Mouse (Mus musculus) megakaryocyte-erythroid progenitor cell, adult 5-6 weeks (primary cell): ENCODE measurements around the gene Heyl. TPM values are rescaled to one million over a fixed set of nuclear protein-coding genes. Genes with fewer than 3 reads are reported as not detected.

Experiments
- total RNA-seq, 2 experiments: library from RNA; stranded (forward) in 1 of 2; stranded (reverse) in 1 of 2; fragments of 200-1000, 215-1000 nt in 1 of 2; fragments of >200 nt in 1 of 2; fragmentation: Nextera tagmentation in 1 of 2; gene quantifications; 2 replicates each; pipeline ENCODE4 v1.2.3; 2014 to 2017

Heyl gene
- total RNA-seq, 2 experiments from 2014 or later, result 1.3 TPM; not detected in 1

Other genes with a start within 250 kb of the Heyl start
- gene Mycl, start 237.9 kb upstream of the Heyl start, total RNA-seq (2014; fragmentation: Nextera tagmentation), result not detected in 2 replicates
- 0.50 and 5.4 TPM in 2 replicates for gene Mycl, start 237.9 kb upstream of the Heyl start, total RNA-seq (2017)
- gene Trit1, start 217.0 kb upstream of the Heyl start, total RNA-seq (2014; fragmentation: Nextera tagmentation), result 10.8 and 23.3 TPM in 2 replicates
- 12.3 and 24.8 TPM in 2 replicates for gene Trit1, start 217.0 kb upstream of the Heyl start, total RNA-seq (2017)
- gene Bmp8b, start 128.4 kb upstream of the Heyl start, total RNA-seq (2014; fragmentation: Nextera tagmentation), result 0.33 TPM in 1 of 2 replicates, not detected in the other
- not detected in 2 replicates for gene Bmp8b, start 128.4 kb upstream of the Heyl start, total RNA-seq (2017)
- not detected in 2 replicates for gene Oxct2b, start 117.3 kb upstream of the Heyl start, total RNA-seq (2014; fragmentation: Nextera tagmentation)
- gene Oxct2b, start 117.3 kb upstream of the Heyl start, total RNA-seq (2017), result not detected in 2 replicates
- 74.5 and 87.1 TPM in 2 replicates for gene Ppie, start 93.6 kb upstream of the Heyl start, total RNA-seq (2014; fragmentation: Nextera tagmentation)
- 61.6 and 78.6 TPM in 2 replicates for gene Ppie, start 93.6 kb upstream of the Heyl start, total RNA-seq (2017)
- gene Hpcal4, start 50.3 kb upstream of the Heyl start, total RNA-seq (2014; fragmentation: Nextera tagmentation), result not detected in 2 replicates
- not detected in 2 replicates for gene Hpcal4, start 50.3 kb upstream of the Heyl start, total RNA-seq (2017)
- not detected in 2 replicates for gene Nt5c1a, start 32.1 kb upstream of the Heyl start, total RNA-seq (2014; fragmentation: Nextera tagmentation)
- not detected in 2 replicates for gene Nt5c1a, start 32.1 kb upstream of the Heyl start, total RNA-seq (2017)
- gene Pabpc4, start 28.8 kb downstream of the Heyl start, total RNA-seq (2014; fragmentation: Nextera tagmentation), result 364 and 416 TPM in 2 replicates
- gene Pabpc4, start 28.8 kb downstream of the Heyl start, total RNA-seq (2017), result 201 and 257 TPM in 2 replicates
- gene Oxct2a, start 90.1 kb downstream of the Heyl start, total RNA-seq (2014; fragmentation: Nextera tagmentation), result not detected in 2 replicates
- not detected in 2 replicates for gene Oxct2a, start 90.1 kb downstream of the Heyl start, total RNA-seq (2017)
- not detected in 2 replicates for gene Bmp8a, start 109.7 kb downstream of the Heyl start, total RNA-seq (2014; fragmentation: Nextera tagmentation)
- not detected in 2 replicates for gene Bmp8a, start 109.7 kb downstream of the Heyl start, total RNA-seq (2017)